Mouse (Mus musculus) right cerebral cortex, postnatal 14 days (tissue): ENCODE data around the gene Strn3.
"Not testable (repeated sequence)": the region's sequence is repeated elsewhere in the genome, so short reads cannot be mapped to it uniquely, and the experiment has no call there.

Experiments
- DNase-seq: peaks from one replicate; pipeline ENCODE4 v3.0.0; 2022

The Strn3 gene

GRCm38 (mm10) chr12:51692870-51693269 lies 1.2 kb upstream of the Strn3 start:
- DNase-seq, result not testable (repeated sequence)

DNA sequence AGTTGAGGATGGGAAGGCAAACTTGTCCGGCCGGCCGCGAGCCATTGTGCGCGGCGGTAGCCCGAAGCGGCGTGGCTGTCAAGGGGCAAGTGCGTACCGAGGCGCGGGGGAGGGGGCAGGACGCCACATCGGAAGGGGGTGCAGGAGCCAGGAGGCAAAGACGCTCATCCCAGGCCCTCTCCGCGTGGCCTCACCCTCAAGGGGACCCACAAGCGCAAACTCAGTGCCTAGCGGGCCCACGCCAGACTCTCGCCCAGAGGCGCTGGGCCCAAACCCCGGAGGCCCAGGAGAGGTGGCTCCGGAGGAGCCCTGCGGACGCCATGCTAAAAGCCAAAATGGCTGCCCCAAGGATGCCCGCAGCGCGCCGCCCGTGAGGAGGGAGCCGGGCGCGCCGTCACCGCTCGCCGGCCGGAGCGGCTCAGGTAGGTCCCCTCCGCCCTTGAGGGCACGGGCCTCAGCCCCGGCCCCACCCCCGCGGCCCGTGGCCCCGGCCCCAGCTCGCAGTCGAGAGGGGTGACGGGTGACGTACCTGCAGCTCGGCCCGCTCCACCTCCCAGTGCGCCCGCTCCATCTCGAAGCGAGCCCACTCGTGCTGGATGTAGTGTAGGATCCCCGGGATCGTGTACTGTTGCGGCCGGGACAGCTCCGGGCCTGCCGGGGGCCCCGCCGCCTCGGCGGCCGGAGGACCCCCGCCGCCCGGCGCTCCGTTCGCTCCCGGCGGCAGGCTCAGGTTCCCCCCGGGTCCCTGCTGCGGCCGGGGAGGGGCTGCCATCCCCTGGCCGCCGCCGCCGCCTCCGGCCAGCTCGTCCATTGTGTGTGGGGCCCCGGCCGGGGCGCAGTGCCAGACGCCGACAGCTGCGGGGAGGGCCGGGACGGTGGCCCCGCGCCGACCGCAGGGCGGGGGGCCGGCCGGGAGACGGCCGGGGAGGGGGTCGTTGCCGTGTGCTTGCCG lies 528 bp downstream of the Strn3 start, which contains the start of gene Ap4s1:
Gene Ap4s1 (plus strand): TSS at position 141 of the 952 bp plus-strand sequence.
- DNase-seq, result peak; percentile 56

- no peak for DNase-seq
These were observed 3.2 kb downstream of the Strn3 start for GRCm38 (mm10) chr12:51688546-51688945.

DNA sequence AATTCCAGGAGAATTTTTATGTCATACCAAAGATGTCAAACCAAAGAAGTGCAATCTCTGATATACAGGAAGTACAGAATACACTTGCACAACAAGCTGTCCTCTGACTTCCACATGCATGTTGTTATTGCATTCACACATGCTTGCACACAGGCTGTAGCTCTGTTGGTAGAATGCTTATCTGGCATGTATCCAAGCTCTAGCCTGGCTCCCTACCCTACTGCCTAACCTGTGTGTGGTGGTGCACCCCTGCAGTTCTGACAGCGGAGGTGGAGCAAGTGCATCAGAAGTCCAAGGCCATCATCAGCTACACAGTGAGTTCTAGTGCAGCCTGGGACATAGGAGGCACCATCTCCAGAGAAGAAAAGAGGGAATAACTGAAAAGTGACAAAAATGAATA lies 12.9 kb downstream of the Strn3 start:
- DNase-seq, result no peak

DNA sequence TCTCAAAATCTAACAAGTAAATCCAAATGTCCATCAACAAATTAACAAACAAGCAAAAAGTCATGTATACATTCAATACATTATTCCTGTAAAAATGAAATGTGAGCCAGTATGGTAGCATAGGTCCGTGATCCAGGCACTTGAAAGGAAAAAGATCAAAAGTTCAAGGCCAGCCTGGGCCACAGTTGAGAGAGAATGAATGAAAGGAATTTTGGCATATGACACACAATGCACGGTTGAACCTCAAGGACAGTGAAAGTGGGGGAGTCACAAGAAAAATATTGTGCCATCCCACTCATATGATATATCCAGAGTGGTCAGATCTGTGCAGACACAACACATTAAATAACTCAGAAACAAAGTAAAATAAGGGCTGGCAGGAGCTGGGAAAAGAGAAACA lies 15.3 kb downstream of the Strn3 start:
- no peak for DNase-seq

GRCm38 (mm10) chr12:51673270-51673669 lies 18.4 kb downstream of the Strn3 start:
- DNase-seq, result no peak

- DNase-seq, result no peak
These were observed 20.3 kb downstream of the Strn3 start for GRCm38 (mm10) chr12:51671231-51671891.

DNA sequence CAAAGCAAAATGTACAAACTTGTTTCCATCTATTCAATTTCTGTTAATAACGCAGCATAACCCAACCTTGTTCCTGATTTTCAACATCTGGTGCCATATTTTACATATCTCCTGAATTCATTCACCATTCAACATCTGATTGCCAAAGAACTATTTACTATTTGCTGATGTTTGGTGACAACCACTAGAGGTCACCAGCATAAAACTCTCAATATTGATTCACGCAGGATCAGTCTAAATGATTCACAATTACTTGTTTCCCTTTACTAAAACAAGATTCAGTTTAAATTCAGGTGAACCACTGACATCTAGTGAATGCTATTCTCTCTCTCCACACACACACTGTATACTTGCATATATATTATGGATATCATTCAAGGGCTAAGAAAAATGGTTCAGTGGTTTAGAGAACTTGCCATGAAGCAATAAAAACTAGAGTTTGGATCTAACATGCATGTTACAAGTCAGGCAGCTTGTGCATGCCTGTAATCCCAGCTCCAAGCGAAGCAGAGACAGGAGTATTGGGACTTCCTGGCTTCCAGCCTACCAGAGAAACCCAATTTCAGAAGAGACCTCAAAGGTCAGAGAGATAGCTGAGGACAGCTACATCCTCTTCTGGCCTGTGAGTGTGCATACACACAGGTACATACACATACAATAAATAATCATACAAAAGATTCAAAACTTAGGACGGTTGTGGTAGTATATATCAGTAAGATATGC lies 24.8 kb downstream of the Strn3 start:
- DNase-seq, result no peak

- no peak for DNase-seq
These were observed 27.8 kb downstream of the Strn3 start for GRCm38 (mm10) chr12:51663908-51664307.

GRCm38 (mm10) chr12:51663011-51663410 lies 28.7 kb downstream of the Strn3 start:
- DNase-seq, result no peak

- DNase-seq, result no peak
These were observed 35.7 kb downstream of the Strn3 start for GRCm38 (mm10) chr12:51655944-51656465.

DNA sequence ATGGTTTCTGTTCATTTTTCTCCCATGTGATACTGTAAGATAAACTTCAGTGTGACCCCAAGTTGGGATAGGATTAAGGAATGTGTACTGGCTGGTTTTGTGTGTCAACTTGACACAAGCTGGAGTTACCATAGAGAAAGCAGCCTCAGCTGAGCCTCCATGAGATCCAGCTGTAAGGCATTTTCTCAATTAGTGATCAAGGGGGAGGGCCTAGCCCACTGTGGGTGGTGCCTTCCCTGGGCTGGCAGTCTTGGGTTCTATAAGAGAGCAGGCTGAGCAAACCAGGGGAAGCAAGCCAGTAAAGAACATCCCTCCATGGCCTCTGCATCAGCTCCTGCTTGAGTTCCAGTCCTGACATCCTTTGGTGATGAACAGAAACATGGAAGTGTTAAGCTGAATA lies 42.3 kb downstream of the Strn3 start:
- not testable (repeated sequence) for DNase-seq

DNA sequence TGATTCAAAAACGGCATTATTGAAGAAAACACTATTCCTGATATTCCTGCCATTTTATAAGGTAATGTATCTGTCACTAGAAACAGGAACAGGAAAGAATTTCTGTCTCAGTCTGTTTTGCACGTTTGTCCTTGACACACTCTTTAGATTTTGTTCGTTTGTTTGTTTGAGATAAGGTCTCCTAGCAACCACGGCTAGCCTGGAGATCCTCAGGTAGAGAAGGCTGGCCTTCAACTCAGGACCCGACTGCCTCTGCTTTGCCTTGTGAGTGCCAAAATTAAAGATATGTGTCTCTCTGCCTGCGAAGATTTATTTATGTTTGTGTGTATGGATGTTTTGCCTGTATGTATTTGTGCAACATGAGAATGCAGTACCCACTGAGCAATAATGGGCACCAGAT lies 49.8 kb downstream of the Strn3 start:
- DNase-seq, result no peak

DNA sequence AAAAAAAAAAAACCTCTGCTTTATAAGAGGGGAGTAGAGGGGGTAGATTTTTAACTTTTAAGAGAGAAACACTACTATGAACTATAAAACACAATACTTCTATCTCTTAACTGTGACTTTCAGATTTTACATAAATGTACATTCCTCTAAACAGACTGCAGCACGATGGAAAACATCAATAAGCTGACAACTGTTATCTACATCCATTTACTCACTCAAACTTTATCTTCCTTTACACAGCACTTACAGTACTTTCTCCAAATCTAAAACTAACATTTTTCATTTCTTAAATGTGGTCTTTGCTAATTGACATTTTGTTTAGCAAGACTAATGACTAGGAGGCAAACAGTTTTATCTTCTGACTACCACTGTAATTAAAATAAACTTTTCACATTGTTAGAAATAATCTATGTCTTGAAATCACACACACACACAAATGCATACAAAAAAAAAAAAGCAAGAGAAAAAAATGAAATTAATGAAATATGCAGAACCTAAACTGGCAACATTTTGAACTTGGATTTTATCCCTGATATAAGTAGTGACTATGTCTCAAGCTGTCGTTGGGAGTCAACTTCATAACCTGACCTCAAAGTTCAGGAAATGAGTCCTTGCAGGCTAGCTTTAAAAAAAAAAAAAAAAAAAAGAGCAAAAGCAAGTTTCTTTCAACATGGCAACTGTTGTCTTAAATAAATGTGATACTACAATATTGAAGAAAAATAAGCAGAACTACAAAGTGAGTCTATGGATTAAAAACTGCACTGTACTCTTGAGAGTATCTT lies 54.8 kb downstream of the Strn3 start:
- no peak for DNase-seq

GRCm38 (mm10) chr12:51636260-51636659 lies 55.4 kb downstream of the Strn3 start:
- no peak for DNase-seq

DNA sequence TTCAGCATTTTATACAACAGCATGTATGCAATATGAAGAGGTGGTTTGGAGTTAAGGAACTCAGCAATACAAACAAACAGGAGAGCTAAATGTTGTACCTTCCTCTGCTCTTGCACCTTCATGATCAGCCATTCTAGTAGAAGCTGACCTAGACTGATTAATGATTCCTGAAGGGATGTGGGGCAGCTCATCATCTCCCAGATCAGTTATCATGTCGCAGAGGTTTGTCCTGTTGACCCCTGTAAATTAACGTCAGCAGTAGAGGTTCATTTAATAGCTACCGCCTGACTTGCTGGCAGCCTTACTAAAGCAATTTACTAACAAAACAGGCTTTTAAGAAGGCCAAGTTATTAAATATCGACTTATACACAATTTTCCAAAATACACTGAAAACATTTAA lies 58.2 kb downstream of the Strn3 start:
- DNase-seq, result no peak

GRCm38 (mm10) chr12:51623366-51623694 lies 68.4 kb downstream of the Strn3 start:
- DNase-seq, result no peak

DNA sequence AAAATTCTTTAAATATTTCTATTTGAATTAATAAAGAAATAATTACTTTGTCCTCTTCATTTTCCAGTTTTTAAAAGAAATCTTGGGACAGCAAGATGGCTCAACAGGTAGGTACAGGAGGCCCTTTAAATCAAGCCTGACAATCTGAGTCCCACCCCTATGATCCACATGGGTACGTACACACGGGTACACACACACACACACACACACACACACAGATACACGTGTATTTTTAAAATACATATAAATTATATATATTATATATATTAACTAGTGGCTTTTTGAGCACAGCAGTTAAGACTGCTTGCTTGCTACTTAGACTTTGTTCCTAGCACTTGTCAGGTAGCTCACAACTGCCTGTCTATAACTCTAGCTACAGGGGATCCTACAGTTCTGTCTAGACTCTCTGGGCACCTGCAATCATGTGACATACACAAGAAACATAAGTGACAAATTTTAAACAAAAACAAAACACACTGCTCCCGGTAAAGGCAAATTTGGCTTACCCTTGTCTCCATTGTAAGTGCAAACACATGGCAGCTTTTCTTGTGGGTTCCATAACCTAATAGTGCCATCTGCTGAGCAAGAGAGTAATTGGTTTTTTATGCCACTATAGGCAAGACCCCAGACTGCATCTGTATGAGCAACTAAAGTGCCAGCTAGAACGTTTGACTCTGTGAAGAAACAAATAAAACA lies 68.9 kb downstream of the Strn3 start:
- no peak for DNase-seq

DNA sequence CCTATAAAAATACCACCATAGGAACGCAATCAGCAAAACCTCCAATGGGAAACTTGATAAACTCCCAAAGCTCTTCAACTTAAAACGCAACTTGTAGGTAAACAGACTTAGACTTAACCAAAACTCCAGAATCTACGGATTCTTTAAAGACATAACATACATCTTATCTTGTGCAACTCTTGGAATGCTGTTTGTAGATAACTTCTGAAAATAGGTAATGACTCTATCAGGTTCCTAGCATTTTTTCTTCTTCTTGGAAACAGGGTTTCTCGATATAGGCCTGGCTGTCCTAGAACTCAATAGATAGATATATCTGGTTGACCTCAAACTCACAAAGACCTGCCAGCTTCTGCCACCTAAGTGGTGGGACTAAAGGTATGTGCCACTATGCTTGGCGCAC lies 70.5 kb downstream of the Strn3 start:
- no peak for DNase-seq

GRCm38 (mm10) chr12:51620572-51620971 lies 71.1 kb downstream of the Strn3 start:
- DNase-seq, result no peak

GRCm38 (mm10) chr12:51612361-51612760 lies 79.3 kb downstream of the Strn3 start:
- no peak for DNase-seq

- no peak for DNase-seq
These were observed 85.6 kb downstream of the Strn3 start for GRCm38 (mm10) chr12:51606138-51606537.
